Mouse (Mus musculus) urinary bladder, postnatal 25 days (tissue): Measurements from ENCODE around the gene Cyp1a1.

Experiments
- DNase-seq: peaks from one replicate; pipeline ENCODE4 v3.0.0; 2022; ENCODE audit warnings: low spot score

Gene Cyp1a1

GRCm38 (mm10) chr9:57687751-57688150, at the start of gene Cyp1a1:
Gene Cyp1a1, plus strand, starts transcription at chr9:57687928.
- DNase-seq, result no peak

GRCm38 (mm10) chr9:57638651-57639459, 48.9 kb upstream of the Cyp1a1 start:
- DNase-seq, result peak; percentile 64

GRCm38 (mm10) chr9:57639661-57640328, 47.9 kb upstream of the Cyp1a1 start:
- no peak for DNase-seq

GRCm38 (mm10) chr9:57640384-57640783, 47.3 kb upstream of the Cyp1a1 start:
- DNase-seq, result peak; percentile 47

- DNase-seq, result no peak
Observed at GRCm38 (mm10) chr9:57641022-57641421, 46.7 kb upstream of the Cyp1a1 start.

GRCm38 (mm10) chr9:57641775-57642550, 45.8 kb upstream of the Cyp1a1 start:
- DNase-seq, result no peak

- DNase-seq, result no peak
Observed at GRCm38 (mm10) chr9:57643169-57643855, 44.4 kb upstream of the Cyp1a1 start.

GRCm38 (mm10) chr9:57643856-57644180, 43.9 kb upstream of the Cyp1a1 start:
- no peak for DNase-seq

- DNase-seq, result no peak
Observed at GRCm38 (mm10) chr9:57644442-57644943, 43.2 kb upstream of the Cyp1a1 start.

GRCm38 (mm10) chr9:57644944-57645893, 42.5 kb upstream of the Cyp1a1 start:
- peak; percentile 94 for DNase-seq

GRCm38 (mm10) chr9:57646551-57647103, 41.1 kb upstream of the Cyp1a1 start:
- DNase-seq, result no peak

- DNase-seq, result no peak
Observed at GRCm38 (mm10) chr9:57647286-57648108, 40.2 kb upstream of the Cyp1a1 start.

- no peak for DNase-seq
Observed at GRCm38 (mm10) chr9:57650130-57650785, 37.5 kb upstream of the Cyp1a1 start.

GRCm38 (mm10) chr9:57650786-57651311, 36.9 kb upstream of the Cyp1a1 start:
- DNase-seq, result no peak

- DNase-seq, result no peak
Observed at GRCm38 (mm10) chr9:57652351-57652750, 35.4 kb upstream of the Cyp1a1 start.

GRCm38 (mm10) chr9:57652855-57653254, 34.9 kb upstream of the Cyp1a1 start:
- no peak for DNase-seq

GRCm38 (mm10) chr9:57653283-57653682, 34.4 kb upstream of the Cyp1a1 start, which contains the start of gene Csk:
Gene Csk, minus strand, starts transcription at chr9:57653631.
- DNase-seq, result no peak

- DNase-seq, result no peak
Observed at GRCm38 (mm10) chr9:57654966-57655365, 32.8 kb upstream of the Cyp1a1 start.

GRCm38 (mm10) chr9:57655749-57656148, 32.0 kb upstream of the Cyp1a1 start:
- DNase-seq, result peak; percentile 96
